Mouse (Mus musculus) cortical plate, adult 2 months (tissue): ENCODE data around the gene Cracr2b. TPM values are rescaled to one million over a fixed set of nuclear protein-coding genes. Genes with fewer than 3 reads are reported as not detected.

Source experiments
- H3K27ac ChIP-seq: fragments of 200-500 bp; 2 replicates; pipeline ENCODE4 v1.5.1; 2012; ENCODE audit warnings: low read length, control low read depth, inconsistent platforms; ENCODE audit not compliant: insufficient read depth
- H3K4me1 ChIP-seq: fragments of 200-500 bp; 2 replicates; pipeline ENCODE4 v1.6.1; 2011; ENCODE audit warnings: low read length; ENCODE audit not compliant: control insufficient read depth, insufficient read depth
- H3K4me3 ChIP-seq: fragments of 200-500 bp; 2 replicates; pipeline ENCODE4 v1.5.1; 2011; ENCODE audit warnings: mild to moderate bottlenecking, low read length, control low read depth; ENCODE audit not compliant: insufficient read depth
- CTCF ChIP-seq: fragments of 200-500 bp; IDR thresholded peaks from 2 replicates; pipeline ENCODE4 v1.5.1; 2011; ENCODE audit warnings: mild to moderate bottlenecking, control low read depth, low read length; ENCODE audit not compliant: insufficient read depth; ENCODE audit errors: extremely low read depth
- POLR2A ChIP-seq: fragments of 200-500 bp; IDR thresholded peaks from 2 replicates; pipeline ENCODE4 v1.6.1; 2011; ENCODE audit warnings: mild to moderate bottlenecking, low read length, control low read depth; ENCODE audit not compliant: insufficient read depth; ENCODE audit errors: extremely low read depth
- polyA plus RNA-seq: library from polyadenylated mRNA; depleted of rRNA; stranded (reverse); fragments of >200 nt; gene quantifications from 2 replicates; pipeline ENCODE4 v1.2.3, GENCODE M21; 2012

Gene Cracr2b
- polyA plus RNA-seq, 1 experiment: 4.8 TPM

DNA sequence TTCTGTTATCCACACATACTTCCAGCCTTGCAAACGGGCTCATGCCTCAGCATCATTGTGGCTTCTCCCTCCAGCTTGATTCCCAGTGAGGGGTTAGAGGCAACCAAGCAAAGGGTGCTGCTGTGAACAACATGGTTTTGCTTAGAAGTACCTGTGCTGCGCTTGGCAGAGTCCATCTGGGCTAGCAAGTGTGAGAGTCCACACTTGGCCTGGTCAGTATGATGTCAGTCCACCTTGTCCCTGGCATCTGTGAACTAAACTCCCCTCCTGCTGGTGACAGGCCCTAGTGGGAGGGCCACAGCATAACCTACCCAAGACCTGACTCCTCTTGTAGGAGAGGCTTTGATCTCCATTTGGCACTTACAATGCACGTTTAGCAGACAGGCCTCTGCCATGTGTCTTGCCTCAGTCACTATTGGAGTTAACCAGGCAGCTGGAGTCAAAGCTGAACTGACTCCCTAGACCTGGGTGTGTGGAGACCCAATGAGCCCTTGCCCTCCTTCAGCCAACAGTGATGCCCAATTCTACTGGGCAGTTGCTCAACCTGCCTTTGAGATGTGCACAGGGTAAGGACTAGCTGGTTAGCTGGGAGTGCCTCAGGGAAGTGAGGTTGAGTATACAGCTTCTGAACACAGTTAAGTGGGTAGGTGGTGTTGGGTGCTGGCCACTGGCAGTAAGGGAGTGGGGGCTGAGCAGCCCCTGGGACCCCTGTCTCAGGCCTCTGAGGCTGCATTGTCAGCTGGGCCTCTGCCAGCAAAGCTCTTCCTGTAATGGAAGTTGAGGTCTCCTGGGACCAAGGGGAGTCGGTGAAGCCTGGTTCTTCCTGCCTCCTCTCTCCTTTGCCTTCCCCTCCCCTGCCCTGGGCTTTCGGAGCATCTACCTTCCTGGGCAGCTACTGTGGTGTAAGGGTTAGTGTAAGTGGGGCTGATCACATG, 23.6 kb downstream of the Cracr2b start:
- H3K27ac ChIP-seq: no peak overlapping the region
- no peaks in the 10 kb centered on the region for H3K4me1 ChIP-seq
- no peak overlapping the region for H3K4me3 ChIP-seq
- TF ChIP-seq CTCF (no peak), POLR2A (no peak)

DNA sequence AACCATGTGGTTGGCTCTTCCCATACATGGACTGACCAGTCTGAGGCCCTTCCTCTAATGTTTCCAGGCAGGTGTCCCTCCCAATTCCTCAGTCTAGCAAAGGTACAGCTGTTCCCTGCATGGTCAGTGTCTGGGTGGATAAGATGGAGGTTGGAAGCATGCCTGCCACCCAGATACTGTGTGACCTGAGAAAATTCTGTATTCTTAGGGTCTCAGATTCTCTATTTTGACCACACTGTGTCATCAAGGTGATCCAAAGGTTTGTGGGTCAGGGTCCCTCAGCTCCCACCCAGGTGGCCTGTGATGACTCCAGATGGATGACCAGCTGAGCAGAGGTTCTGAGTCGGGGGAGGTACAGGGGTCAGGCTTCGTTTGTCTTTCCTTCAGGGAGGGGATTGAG, 24.3 kb downstream of the Cracr2b start:
- Histone ChIP-seq H3K27ac (no peak overlapping the region), H3K4me1 (no peaks in the 10 kb centered on the region), H3K4me3 (no peak overlapping the region)
- TF ChIP-seq POLR2A (no peak), CTCF (no peak)

DNA sequence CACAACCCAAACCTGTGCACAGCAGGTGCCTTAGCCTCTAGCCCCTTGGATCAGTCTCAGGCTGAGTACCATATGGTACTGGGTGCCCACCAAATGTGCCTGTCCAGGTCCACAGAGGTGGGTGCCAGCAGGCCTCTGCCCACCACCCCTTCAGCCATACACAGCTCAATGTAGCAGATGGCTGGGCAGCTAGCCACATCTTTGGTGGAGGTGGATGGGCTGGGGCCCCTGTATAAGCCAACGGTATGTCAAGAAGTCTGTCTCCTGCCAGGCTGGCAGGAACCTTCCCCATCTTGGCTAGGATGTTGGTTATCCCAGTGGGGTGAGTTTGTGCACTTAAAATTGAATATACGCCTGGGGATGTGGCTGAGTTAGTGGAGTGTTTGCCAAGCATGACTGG, 24.7 kb downstream of the Cracr2b start:
- no peak overlapping the region for H3K27ac ChIP-seq
- no peak overlapping the region for H3K4me3 ChIP-seq
- no peak for TF ChIP-seq POLR2A
- no peak for TF ChIP-seq CTCF
- no peaks in the 10 kb centered on the region for H3K4me1 ChIP-seq

DNA sequence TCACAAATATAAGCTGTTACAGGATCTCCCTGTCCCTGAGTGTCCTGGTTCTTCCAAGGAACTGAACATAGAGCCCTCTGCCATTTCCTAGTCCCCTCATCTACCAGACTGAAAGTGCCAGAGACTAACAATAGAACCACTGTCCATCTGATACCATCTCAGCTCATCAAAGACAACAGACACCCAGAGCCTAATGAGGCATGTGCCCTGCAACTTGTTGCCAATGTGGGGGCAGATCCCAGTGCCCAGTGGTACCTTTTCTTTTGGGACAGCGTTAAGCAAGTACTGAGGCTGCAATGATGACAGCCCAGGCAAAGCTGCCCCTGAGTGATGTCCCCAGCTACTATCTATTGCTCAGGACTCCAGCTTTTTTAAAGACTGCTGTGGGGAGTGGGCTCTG, 25.3 kb downstream of the Cracr2b start:
- TF ChIP-seq POLR2A (no peak), CTCF (no peak)
- no peak overlapping the region for H3K4me3 ChIP-seq
- H3K4me1 ChIP-seq: no peaks in the 10 kb centered on the region
- H3K27ac ChIP-seq: no peak overlapping the region

DNA sequence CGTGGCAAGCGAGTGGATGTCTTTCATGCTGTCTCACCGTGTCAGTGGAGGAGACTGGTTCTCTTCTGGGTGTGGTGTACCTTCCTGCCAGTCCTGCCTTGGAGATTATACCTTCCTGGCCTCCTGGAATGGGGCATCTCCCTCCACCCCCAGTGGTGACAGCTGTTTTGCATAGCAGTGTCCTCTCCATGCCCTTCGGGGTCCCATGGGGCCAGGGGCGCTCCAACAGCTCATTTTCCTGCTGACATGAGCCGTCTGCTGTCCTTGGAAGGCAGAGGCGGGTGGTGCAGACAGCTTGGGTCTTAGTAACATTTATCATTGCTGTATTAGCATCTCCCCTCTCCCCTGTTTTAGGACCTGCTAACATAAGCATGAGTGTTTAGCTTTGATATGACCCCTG, 26.2 kb downstream of the Cracr2b start:
- no peaks in the 10 kb centered on the region for H3K4me1 ChIP-seq
- H3K27ac ChIP-seq: no peak overlapping the region
- no peak overlapping the region for H3K4me3 ChIP-seq
- no peak for TF ChIP-seq CTCF
- TF ChIP-seq POLR2A: no peak

DNA sequence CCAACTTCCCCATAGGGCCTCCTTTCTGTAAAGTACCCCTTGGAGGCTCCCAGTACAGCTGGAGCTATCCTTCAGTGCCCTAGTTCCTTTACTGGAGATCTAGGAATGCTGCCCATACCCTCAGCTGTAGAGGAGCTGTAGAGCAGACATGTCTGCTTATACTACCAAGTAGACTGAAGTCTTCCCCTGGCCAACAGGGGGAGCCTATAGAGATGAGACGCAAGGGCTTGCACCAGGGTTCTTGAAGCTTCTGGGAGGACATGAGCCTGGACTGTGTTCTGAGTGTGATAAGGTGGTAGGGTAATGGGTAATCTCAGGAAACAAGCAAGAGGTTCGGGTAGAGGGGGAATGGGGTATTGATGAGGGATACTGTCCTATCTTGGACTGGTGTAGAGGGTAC, 30.3 kb downstream of the Cracr2b start:
- Histone ChIP-seq H3K4me1 (no peaks in the 10 kb centered on the region), H3K27ac (no peak overlapping the region), H3K4me3 (no peak overlapping the region)
- TF ChIP-seq CTCF: peak; percentile 21; the same call in 1 of the 2 replicates
- no peak for TF ChIP-seq POLR2A

DNA sequence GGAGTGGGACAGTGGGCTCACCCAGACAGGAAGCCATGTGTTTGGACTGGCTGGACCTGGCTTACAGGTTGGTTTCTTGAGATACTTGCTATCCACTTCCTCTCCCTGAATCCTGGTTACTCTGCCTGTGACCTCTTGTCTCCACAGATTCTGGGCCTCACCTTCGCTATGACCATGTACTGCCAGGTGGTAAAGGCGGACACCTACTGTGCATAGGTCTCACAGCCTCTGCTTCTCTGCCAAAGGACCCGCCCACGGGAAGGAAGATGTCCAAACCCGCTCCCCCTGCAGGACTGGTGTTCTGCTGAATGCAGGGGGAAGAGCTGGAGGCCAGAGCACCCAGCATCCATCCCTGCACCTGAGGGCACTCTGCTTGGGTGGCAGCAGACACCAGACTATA, 31.8 kb downstream of the Cracr2b start:
- TF ChIP-seq CTCF: no peak
- TF ChIP-seq POLR2A: no peak
- H3K27ac ChIP-seq: no peak overlapping the region
- H3K4me1 ChIP-seq: no peaks in the 10 kb centered on the region
- no peak overlapping the region for H3K4me3 ChIP-seq

DNA sequence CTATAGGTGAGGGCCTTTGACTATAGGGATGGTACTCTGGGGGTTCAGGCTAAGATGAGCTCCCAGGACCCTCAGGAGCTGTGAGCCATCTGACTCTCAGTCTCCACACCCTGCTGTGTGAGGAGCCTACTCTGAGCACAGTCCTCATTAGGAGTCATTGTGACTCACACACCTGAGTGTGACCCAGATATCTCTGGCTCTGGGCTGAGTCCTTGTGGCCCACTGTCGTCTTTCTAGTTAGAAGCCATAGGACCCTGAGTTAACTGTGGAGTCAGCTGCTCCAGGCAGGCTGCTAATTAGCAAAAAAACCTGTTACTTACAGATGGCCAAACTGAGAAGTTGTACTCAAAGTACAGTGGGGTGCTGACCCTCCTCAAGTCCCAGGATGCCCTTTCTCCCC, 32.8 kb downstream of the Cracr2b start:
- Histone ChIP-seq H3K27ac (no peak overlapping the region), H3K4me1 (no peaks in the 10 kb centered on the region), H3K4me3 (no peak overlapping the region)
- no peak for TF ChIP-seq CTCF

DNA sequence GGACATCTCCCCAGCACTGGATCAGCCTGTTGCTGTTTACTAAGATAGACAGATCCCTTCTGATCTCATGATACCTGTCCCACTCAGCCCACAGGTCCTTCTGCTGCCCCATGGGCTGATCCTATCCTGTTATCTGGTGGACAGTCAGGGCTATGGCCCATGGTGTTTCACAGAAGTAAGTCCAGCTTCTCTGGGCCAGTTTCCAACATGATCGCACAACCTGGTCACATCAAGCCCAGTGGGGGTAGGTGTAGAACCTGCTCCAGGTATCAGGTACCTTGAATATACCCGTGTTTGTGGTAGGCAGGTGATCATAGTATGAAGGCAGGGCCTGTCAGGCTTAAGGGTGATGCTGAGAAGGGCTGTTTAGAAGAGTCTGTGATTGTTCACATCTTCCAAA, 34.5 kb downstream of the Cracr2b start:
- TF ChIP-seq POLR2A (no peak), CTCF (no peak)
- H3K4me1 ChIP-seq: no peaks in the 10 kb centered on the region

DNA sequence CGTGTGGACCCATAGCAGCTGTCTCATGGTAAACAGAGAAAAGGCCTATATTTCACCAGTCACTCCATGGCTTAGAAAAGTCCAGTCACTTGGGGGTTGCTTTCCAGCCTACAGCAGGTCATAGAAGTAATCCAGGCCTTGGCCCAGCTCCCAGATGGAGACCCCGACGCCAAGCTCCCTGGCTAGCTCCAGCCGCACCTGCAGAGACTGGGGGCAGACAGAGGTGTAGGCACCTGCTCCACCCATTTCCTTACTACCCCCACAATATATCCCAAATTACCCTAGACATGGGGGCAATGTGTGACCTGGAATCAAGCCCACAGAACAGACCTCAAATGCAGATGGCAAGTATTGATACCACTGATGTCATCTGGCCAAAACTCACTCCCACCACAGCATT, 35.0 kb downstream of the Cracr2b start:
- Histone ChIP-seq H3K4me3 (no peak overlapping the region), H3K27ac (no peak overlapping the region), H3K4me1 (no peaks in the 10 kb centered on the region)
- no peak for TF ChIP-seq POLR2A
- no peak for TF ChIP-seq CTCF

More for the DNA sequence above, 34.5 kb downstream of the Cracr2b start:
- no peak overlapping the region for H3K4me3 ChIP-seq
- no peak overlapping the region for H3K27ac ChIP-seq

DNA sequence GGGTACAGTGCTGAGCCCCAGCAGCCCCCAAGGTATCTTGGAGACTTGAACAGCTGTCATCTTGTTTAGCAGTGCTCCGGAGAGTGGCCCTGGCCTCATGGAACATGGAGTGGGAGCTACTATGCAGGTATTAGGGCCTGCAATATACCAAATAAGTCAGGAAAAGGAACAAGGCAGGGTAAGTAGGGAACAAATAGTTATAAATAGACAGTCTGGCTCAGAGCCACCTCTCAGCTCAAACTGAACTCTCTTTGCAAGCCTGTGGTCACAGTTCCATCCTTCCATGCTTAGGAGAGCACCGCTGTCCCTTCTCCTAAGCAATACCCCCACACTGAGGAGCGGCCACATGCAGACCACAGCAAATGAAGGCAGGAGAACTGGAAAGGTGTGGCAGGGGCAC, 36.7 kb downstream of the Cracr2b start:
- no peak overlapping the region for H3K4me3 ChIP-seq
- H3K4me1 ChIP-seq: no peaks in the 10 kb centered on the region
- TF ChIP-seq CTCF (no peak), POLR2A (no peak)
- H3K27ac ChIP-seq: no peak overlapping the region
